Mouse (Mus musculus): ENCODE measurements at regions not wholly inside any gene's neighbourhood (a gene's known extent, or its start where the extent isn't known, plus 50 kb on each side); places are given as distances from the start of the nearest gene placed in this dataset.
"Not testable (repeated sequence)": the region's sequence is repeated elsewhere in the genome, so short reads cannot be mapped to it uniquely, and the experiment has no call there.

GRCm38 (mm10) chr19:35180102-35180501 is 257.9 kb downstream of the Kif20b start:
- TF ChIP-seq MAX (IDR thresholded peaks at IDR 0.05), result no peak
- TF ChIP-seq MYOG (IDR thresholded peaks at IDR 0.05; ENCODE audit: control insufficient read depth, extremely low read depth, insufficient read length), result no peak
- TF ChIP-seq CTCF (IDR thresholded peaks at IDR 0.05; ENCODE audit: control insufficient read depth, insufficient read depth, insufficient read length), result no peak
- TF ChIP-seq MYOD1 (IDR thresholded peaks at IDR 0.05; ENCODE audit: control insufficient read depth, insufficient read length, low read depth), result no peak
- no peak for TF ChIP-seq FOSL1 (IDR thresholded peaks at IDR 0.05; ENCODE audit: insufficient read depth, low read length, poor library complexity, severe bottlenecking)
- TF ChIP-seq USF1 (IDR thresholded peaks at IDR 0.05; ENCODE audit: low read depth), result no peak
- Histone ChIP-seq H3K79me2 (ENCODE audit: control insufficient read depth, insufficient read depth) (no peaks in the 10 kb centered on the region), H3K27me3 (ENCODE audit: control insufficient read depth, insufficient read depth, insufficient read length) (no peaks in the 10 kb centered on the region), H3ac (ENCODE audit: control insufficient read depth, insufficient read length, low read depth) (no peak overlapping the region), H3K36me3 (ENCODE audit: control insufficient read depth, insufficient read depth) (no peaks in the 10 kb centered on the region), H3K79me3 (ENCODE audit: low read depth) (no peaks in the 10 kb centered on the region), H3K4me3 (ENCODE audit: insufficient read depth, poor library complexity, severe bottlenecking) (no peak overlapping the region)

- no peaks in the 10 kb centered on the region for H3K79me3 ChIP-seq (ENCODE audit: low read depth)
- H3K79me2 ChIP-seq (ENCODE audit: control insufficient read depth, insufficient read depth), result no peaks in the 10 kb centered on the region
- no peak overlapping the region for H3ac ChIP-seq (ENCODE audit: control insufficient read depth, insufficient read length, low read depth)
- H3K4me3 ChIP-seq (ENCODE audit: insufficient read depth, poor library complexity, severe bottlenecking), result no peak overlapping the region
- no peaks in the 10 kb centered on the region for H3K27me3 ChIP-seq (ENCODE audit: control insufficient read depth, insufficient read depth, insufficient read length)
- H3K36me3 ChIP-seq (ENCODE audit: control insufficient read depth, insufficient read depth), result no peaks in the 10 kb centered on the region
- TF ChIP-seq USF1 (IDR thresholded peaks at IDR 0.05; ENCODE audit: low read depth) (no peak), MYOD1 (IDR thresholded peaks at IDR 0.05; ENCODE audit: control insufficient read depth, insufficient read length, low read depth) (no peak), FOSL1 (IDR thresholded peaks at IDR 0.05; ENCODE audit: insufficient read depth, low read length, poor library complexity, severe bottlenecking) (no peak), CTCF (IDR thresholded peaks at IDR 0.05; ENCODE audit: control insufficient read depth, insufficient read depth, insufficient read length) (no peak), MYOG (IDR thresholded peaks at IDR 0.05; ENCODE audit: control insufficient read depth, extremely low read depth, insufficient read length) (no peak), MAX (IDR thresholded peaks at IDR 0.05) (no peak), CEBPB (IDR thresholded peaks at IDR 0.05; ENCODE audit: low read depth) (no peak)
Observed at GRCm38 (mm10) chr19:35205557-35206239, 283.5 kb downstream of the Kif20b start.

- Histone ChIP-seq H3K79me3 (ENCODE audit: low read depth) (no peaks in the 10 kb centered on the region), H3K27me3 (ENCODE audit: control insufficient read depth, insufficient read depth, insufficient read length) (no peaks in the 10 kb centered on the region), H3K4me3 (ENCODE audit: insufficient read depth, poor library complexity, severe bottlenecking) (no peak overlapping the region), H3K79me2 (ENCODE audit: control insufficient read depth, insufficient read depth) (no peaks in the 10 kb centered on the region), H3ac (ENCODE audit: control insufficient read depth, insufficient read length, low read depth) (no peak overlapping the region), H3K36me3 (ENCODE audit: control insufficient read depth, insufficient read depth) (no peaks in the 10 kb centered on the region)
- TF ChIP-seq MYOG (IDR thresholded peaks at IDR 0.05; ENCODE audit: control insufficient read depth, extremely low read depth, insufficient read length), result no peak
- no peak for TF ChIP-seq USF1 (IDR thresholded peaks at IDR 0.05; ENCODE audit: low read depth)
- no peak for TF ChIP-seq CEBPB (IDR thresholded peaks at IDR 0.05; ENCODE audit: low read depth)
- TF ChIP-seq MYOD1 (IDR thresholded peaks at IDR 0.05; ENCODE audit: control insufficient read depth, insufficient read length, low read depth), result no peak
Observed at GRCm38 (mm10) chr19:35244188-35244587, 322.0 kb downstream of the Kif20b start.

GRCm38 (mm10) chr19:35247531-35247930 is 325.4 kb downstream of the Kif20b start:
- Histone ChIP-seq H3K27me3 (ENCODE audit: control insufficient read depth, insufficient read depth, insufficient read length) (no peaks in the 10 kb centered on the region), H3K79me2 (ENCODE audit: control insufficient read depth, insufficient read depth) (no peaks in the 10 kb centered on the region), H3K4me3 (ENCODE audit: insufficient read depth, poor library complexity, severe bottlenecking) (no peak overlapping the region), H3K79me3 (ENCODE audit: low read depth) (no peaks in the 10 kb centered on the region), H3K36me3 (ENCODE audit: control insufficient read depth, insufficient read depth) (no peaks in the 10 kb centered on the region), H3ac (ENCODE audit: control insufficient read depth, insufficient read length, low read depth) (no peak overlapping the region)
- no peak for TF ChIP-seq CEBPB (IDR thresholded peaks at IDR 0.05; ENCODE audit: low read depth)

GRCm38 (mm10) chr19:35258634-35259033 is 336.5 kb downstream of the Kif20b start:
- not testable (repeated sequence) for H3K36me3 ChIP-seq (ENCODE audit: control insufficient read depth, insufficient read depth); H3K79me3 ChIP-seq (ENCODE audit: low read depth); H3ac ChIP-seq (ENCODE audit: control insufficient read depth, insufficient read length, low read depth); H3K27me3 ChIP-seq (ENCODE audit: control insufficient read depth, insufficient read depth, insufficient read length); H3K4me3 ChIP-seq (ENCODE audit: insufficient read depth, poor library complexity, severe bottlenecking); H3K79me2 ChIP-seq (ENCODE audit: control insufficient read depth, insufficient read depth)

- no peaks in the 10 kb centered on the region for H3K79me3 ChIP-seq (ENCODE audit: low read depth)
- no peak overlapping the region for H3K4me3 ChIP-seq (ENCODE audit: insufficient read depth, poor library complexity, severe bottlenecking)
- no peaks in the 10 kb centered on the region for H3K36me3 ChIP-seq (ENCODE audit: control insufficient read depth, insufficient read depth)
- H3ac ChIP-seq (ENCODE audit: control insufficient read depth, insufficient read length, low read depth), result no peak overlapping the region
- no peak for TF ChIP-seq FOSL1 (IDR thresholded peaks at IDR 0.05; ENCODE audit: insufficient read depth, low read length, poor library complexity, severe bottlenecking)
- no peak for TF ChIP-seq CTCF (IDR thresholded peaks at IDR 0.05; ENCODE audit: control insufficient read depth, insufficient read depth, insufficient read length)
- TF ChIP-seq MYOD1 (IDR thresholded peaks at IDR 0.05; ENCODE audit: control insufficient read depth, insufficient read length, low read depth), result no peak
- no peak for TF ChIP-seq MAX (IDR thresholded peaks at IDR 0.05)
- TF ChIP-seq CEBPB (IDR thresholded peaks at IDR 0.05; ENCODE audit: low read depth), result no peak
- no peak for TF ChIP-seq MYOG (IDR thresholded peaks at IDR 0.05; ENCODE audit: control insufficient read depth, extremely low read depth, insufficient read length)
- no peak for TF ChIP-seq USF1 (IDR thresholded peaks at IDR 0.05; ENCODE audit: low read depth)
- no peaks in the 10 kb centered on the region for H3K79me2 ChIP-seq (ENCODE audit: control insufficient read depth, insufficient read depth)
- no peaks in the 10 kb centered on the region for H3K27me3 ChIP-seq (ENCODE audit: control insufficient read depth, insufficient read depth, insufficient read length)
Observed at GRCm38 (mm10) chr19:35263101-35263500, 340.9 kb downstream of the Kif20b start.

Measured in C2C12 (cell line).